Mouse (Mus musculus) limb, embryonic 11.5 days (tissue): ENCODE results near the gene Phf20. TPM values are rescaled to one million over a fixed set of nuclear protein-coding genes. Genes with fewer than 3 reads are reported as not detected.

Source experiments
- ATAC-seq: fragments of 200-750 bp; cut with Nextera tagmentation; 2 replicates; pipeline ENCODE4 v1.8.0; 2017; ENCODE audit warnings: low read depth; ENCODE audit not compliant: insufficient number of reproducible peaks, low FRiP score, low TSS enrichment
- DNase-seq: peaks from one replicate; pipeline ENCODE4 v3.0.0-alpha.2; 2015; ENCODE audit warnings: low spot score
- H3K27ac ChIP-seq: fragments of 300-500 bp; sonication (generic); replicated peaks from 2 replicates; pipeline ENCODE4 v1.5.1; 2014; ENCODE audit warnings: low read depth, mild to moderate bottlenecking, low read length
- H3K27me3 ChIP-seq: fragments of 300-500 bp; sonication (generic); 2 replicates; pipeline ENCODE4 v1.6.1; 2014; ENCODE audit warnings: mild to moderate bottlenecking, low read length, mixed read lengths; ENCODE audit not compliant: control insufficient read depth, insufficient read depth
- H3K36me3 ChIP-seq: fragments of 300-500 bp; sonication (generic); 2 replicates; pipeline ENCODE4 v1.6.1; 2014; ENCODE audit warnings: mild to moderate bottlenecking, low read length, moderate library complexity, mixed read lengths; ENCODE audit not compliant: control insufficient read depth, insufficient read depth
- H3K4me1 ChIP-seq: fragments of 300-500 bp; sonication (generic); 2 replicates; pipeline ENCODE4 v1.6.1; 2014; ENCODE audit warnings: low read length, mixed read lengths; ENCODE audit not compliant: control insufficient read depth, insufficient read depth
- H3K4me2 ChIP-seq: fragments of 300-500 bp; sonication (generic); 2 replicates; pipeline ENCODE4 v1.6.1; 2014; ENCODE audit warnings: low read depth, mild to moderate bottlenecking, moderate library complexity; ENCODE audit not compliant: severe bottlenecking
- H3K4me3 ChIP-seq: fragments of 300-500 bp; sonication (generic); 2 replicates; pipeline ENCODE4 v1.5.1; 2014; ENCODE audit warnings: low read depth, low read length
- H3K9ac ChIP-seq: fragments of 300-500 bp; sonication (generic); 2 replicates; pipeline ENCODE4 v1.6.1; 2014; ENCODE audit warnings: mild to moderate bottlenecking, low read length
- H3K9me3 ChIP-seq: fragments of 300-500 bp; sonication (generic); 2 replicates; pipeline ENCODE4 v1.6.1; 2016; ENCODE audit warnings: low read length; ENCODE audit not compliant: control insufficient read depth
- WGBS: fragments of 180-500 bp; shearing (Covaris S2); extraction: QIAGEN DNeasy Blood & Tissue Kit; methylation state at CpG from one replicate; pipeline ENCODE4 v1.1.7; 2014; 5-methylcytosine and 5-hydroxymethylcytosine counted together
- polyA plus RNA-seq: library from polyadenylated mRNA; unstranded; fragments of >200 nt; fragmentation: Nextera tagmentation; extraction: Ambion mirVana; gene quantifications from 2 replicates; pipeline ENCODE4 v1.2.1, GENCODE M21; 2014

The Phf20 gene
- polyA plus RNA-seq, result 81.0 and 89.2 TPM in 2 replicates

GRCm38 (mm10) chr2:156196302-156197128, at the start of gene Phf20:
Gene Phf20 (plus strand): TSS chr2:156196466.
- ATAC-seq, result peak; percentile 97
- peaks cover 15% of the 10 kb centered on the region for H3K4me1 ChIP-seq
- WGBS, result under 1% methylated on average over 78 of the region's 88 CpGs

GRCm38 (mm10) chr2:156147316-156147915, 48.9 kb upstream of the Phf20 start:
- H3K4me3 ChIP-seq, result no peak overlapping the region
- no peaks in the 10 kb centered on the region for H3K9me3 ChIP-seq
- no peaks in the 10 kb centered on the region for H3K27me3 ChIP-seq
- no peak for ATAC-seq
- H3K36me3 ChIP-seq, result peaks cover 15% of the 10 kb centered on the region
- H3K9ac ChIP-seq, result no peak overlapping the region
- H3K4me2 ChIP-seq, result no peak overlapping the region
- H3K4me1 ChIP-seq, result no peaks in the 10 kb centered on the region
- DNase-seq, result no peak
- H3K27ac ChIP-seq, result no peak overlapping the region
- WGBS, result 95% methylated on average over 3 of the region's 3 CpGs

More at GRCm38 (mm10) chr2:156196302-156197128, at the start of gene Phf20:
- Histone ChIP-seq H3K9ac (peak within 1 kb of the TSS; percentile 88), H3K4me2 (peak within 1 kb of the TSS; percentile 75), H3K27me3 (no peaks in the 10 kb centered on the region), H3K4me3 (peak within 1 kb of the TSS; percentile 71), H3K9me3 (no peaks in the 10 kb centered on the region), H3K27ac (peak within 1 kb of the TSS; percentile 83), H3K36me3 (peaks cover under 1% of the 10 kb centered on the region; the same call in 1 of the 2 replicates)
- DNase-seq, result peak; percentile 99

DNA sequence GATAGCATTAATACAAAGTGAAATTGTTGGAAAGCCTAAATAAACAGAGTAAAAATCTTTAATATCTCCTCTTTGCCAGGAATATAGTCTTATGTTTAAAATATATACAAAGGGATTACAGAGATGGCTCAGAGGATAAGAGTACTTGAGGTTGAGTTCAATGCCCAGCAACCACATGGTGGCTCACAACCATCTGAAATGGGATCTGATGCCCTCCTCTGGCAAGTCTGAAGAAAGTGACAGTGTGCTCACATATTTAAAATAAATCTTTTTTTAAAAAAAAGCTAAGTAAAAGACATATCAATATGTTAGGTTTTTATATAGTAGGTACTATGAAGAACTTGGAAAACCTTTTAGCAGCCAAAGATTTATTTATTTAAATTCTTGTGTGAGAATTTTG, 44.7 kb upstream of the Phf20 start:
- Histone ChIP-seq H3K27ac (no peak overlapping the region), H3K4me1 (no peaks in the 10 kb centered on the region), H3K4me3 (no peak overlapping the region), H3K9me3 (no peaks in the 10 kb centered on the region), H3K9ac (no peak overlapping the region), H3K27me3 (no peaks in the 10 kb centered on the region), H3K36me3 (peaks cover 25% of the 10 kb centered on the region), H3K4me2 (no peak overlapping the region)
- ATAC-seq (no peak), DNase-seq (no peak)

DNA sequence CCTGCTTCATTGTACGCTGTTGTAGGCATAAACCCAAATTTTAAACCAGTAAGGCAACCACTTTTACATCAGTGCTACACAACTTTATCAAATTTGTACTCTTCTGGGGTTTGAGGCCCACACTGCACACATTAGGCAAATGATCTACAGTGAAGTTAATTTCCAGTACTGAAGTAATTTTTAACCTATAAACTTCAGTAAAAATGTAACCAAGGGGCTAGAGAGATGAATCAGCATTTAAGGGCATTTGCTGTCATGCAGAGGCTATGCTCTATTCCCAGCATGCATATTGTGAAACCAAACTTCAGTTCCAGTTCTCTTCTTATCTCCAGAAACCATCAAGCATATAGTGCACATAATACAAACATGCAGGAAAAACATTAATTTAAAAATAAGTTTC, 30.8 kb upstream of the Phf20 start:
- Histone ChIP-seq H3K27ac (no peak overlapping the region), H3K4me3 (no peak overlapping the region), H3K4me1 (no peaks in the 10 kb centered on the region), H3K9ac (no peak overlapping the region), H3K36me3 (peaks cover 49% of the 10 kb centered on the region), H3K27me3 (no peaks in the 10 kb centered on the region), H3K4me2 (no peak overlapping the region), H3K9me3 (no peaks in the 10 kb centered on the region)
- ATAC-seq, result no peak
- WGBS, result 98% methylated on average over 1 of the region's 1 CpGs
- no peak for DNase-seq

- peaks cover 46% of the 10 kb centered on the region for H3K36me3 ChIP-seq
- 98% methylated on average over 5 of the region's 5 CpGs for WGBS
- ATAC-seq, result no peak
- no peak overlapping the region for H3K27ac ChIP-seq
- no peak for DNase-seq
- no peak overlapping the region for H3K9ac ChIP-seq
- H3K4me1 ChIP-seq, result no peaks in the 10 kb centered on the region
- H3K9me3 ChIP-seq, result no peaks in the 10 kb centered on the region
- H3K4me2 ChIP-seq, result no peak overlapping the region
- H3K4me3 ChIP-seq, result no peak overlapping the region
- no peaks in the 10 kb centered on the region for H3K27me3 ChIP-seq
Measured at GRCm38 (mm10) chr2:156166557-156166956, 29.7 kb upstream of the Phf20 start.

DNA sequence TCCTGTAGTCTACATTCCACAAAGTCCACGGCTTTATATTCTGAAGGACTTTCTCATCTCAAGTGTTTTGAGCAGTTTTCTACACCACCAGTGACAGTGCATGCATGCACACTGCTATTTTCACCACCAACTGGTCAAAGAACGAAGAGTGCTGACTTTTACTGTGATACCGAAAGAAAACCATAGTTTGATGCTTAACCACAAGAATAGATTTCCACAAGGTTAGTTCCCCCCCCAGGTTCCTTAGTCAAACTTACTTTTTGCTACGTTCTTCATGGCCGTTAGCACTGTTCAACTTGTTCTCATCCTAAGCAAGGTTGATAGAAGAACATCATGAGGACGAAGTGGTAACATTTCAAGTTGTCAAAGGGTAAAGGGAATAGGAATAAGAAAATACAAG, 19.2 kb upstream of the Phf20 start:
- peak; percentile 11 for DNase-seq
- ATAC-seq, result no peak
- H3K36me3 ChIP-seq, result peaks cover 20% of the 10 kb centered on the region
- H3K9me3 ChIP-seq, result no peaks in the 10 kb centered on the region
- no peak overlapping the region for H3K27ac ChIP-seq
- H3K9ac ChIP-seq, result no peak overlapping the region
- WGBS, result 91% methylated on average over 6 of the region's 6 CpGs
- no peak overlapping the region for H3K4me3 ChIP-seq
- no peak overlapping the region for H3K4me2 ChIP-seq
- no peaks in the 10 kb centered on the region for H3K27me3 ChIP-seq
- H3K4me1 ChIP-seq, result peaks cover 4% of the 10 kb centered on the region; the same call in 1 of the 2 replicates

DNA sequence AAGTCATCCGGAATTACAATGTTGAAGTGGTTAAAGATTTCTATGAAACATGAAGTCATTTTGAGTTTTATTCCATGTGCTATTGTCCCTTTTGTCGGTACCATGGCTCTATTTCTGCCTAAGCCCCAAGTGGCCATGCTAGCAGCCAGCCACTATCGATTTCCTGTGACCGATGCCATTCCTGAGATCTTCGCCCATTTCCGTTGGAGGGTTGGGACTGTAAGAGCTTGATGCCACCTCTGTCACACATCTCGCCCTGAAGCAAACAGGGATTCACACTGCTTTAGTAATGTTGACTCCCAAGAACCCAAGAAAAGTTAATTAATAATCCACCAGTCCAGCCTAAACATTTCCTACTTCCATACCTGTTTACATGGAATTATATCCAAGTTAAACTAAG, 18.6 kb upstream of the Phf20 start:
- WGBS, result 93% methylated on average over 7 of the region's 7 CpGs
- Histone ChIP-seq H3K9ac (no peak overlapping the region), H3K4me1 (peaks cover 4% of the 10 kb centered on the region; the same call in 1 of the 2 replicates), H3K4me3 (peak overlapping the region; percentile 20; the same call in 1 of the 2 replicates), H3K27ac (no peak overlapping the region), H3K36me3 (peaks cover 17% of the 10 kb centered on the region), H3K4me2 (peak overlapping the region; percentile 17; the same call in 1 of the 2 replicates), H3K9me3 (no peaks in the 10 kb centered on the region), H3K27me3 (no peaks in the 10 kb centered on the region)
- no peak for DNase-seq
- ATAC-seq, result no peak

GRCm38 (mm10) chr2:156179046-156179795, 17.0 kb upstream of the Phf20 start:
- Histone ChIP-seq H3K36me3 (peaks cover 13% of the 10 kb centered on the region), H3K4me1 (peaks cover 4% of the 10 kb centered on the region; the same call in 1 of the 2 replicates), H3K4me3 (peak overlapping the region; percentile 99), H3K27ac (peak overlapping the region; percentile 93), H3K27me3 (no peaks in the 10 kb centered on the region), H3K9me3 (no peaks in the 10 kb centered on the region), H3K4me2 (peak overlapping the region; percentile 78), H3K9ac (peak overlapping the region; percentile 100)
- DNase-seq (peak; percentile 89), ATAC-seq (peak; percentile 48)
- WGBS, result 1% methylated on average over 47 of the region's 47 CpGs
